In genomic region chr16:20240468-20241414, GRCm38 (mm10) we compare ENCODE assay signal across 8 mouse cellular contexts. TPM values are rescaled to one million over a fixed set of nuclear protein-coding genes. Genes with fewer than 3 reads are reported as not detected.
A peak's percentile ranks its signal among the peaks of the same experiment; 100 is the strongest.
DNase-seq lines count a peak whose midpoint lies in the region; ATAC-seq lines count a peak whose summit lies in the region.

Map6d1 (minus strand) TSS chr16:20241358.

- no peaks in the 10 kb centered on the region for H3K9me3 ChIP-seq in hindbrain, embryonic 16.5 days (ENCODE audit: control insufficient read depth, low read length)
- no peaks in the 10 kb centered on the region for H3K9me3 ChIP-seq in limb, embryonic 12.5 days
- no peaks in the 10 kb centered on the region for H3K9me3 ChIP-seq in midbrain, embryonic 13.5 days
- no peaks in the 10 kb centered on the region for H3K9me3 ChIP-seq in stomach, embryonic 15.5 days

- H3K4me2 ChIP-seq in hindbrain, embryonic 16.5 days (ENCODE audit: low read length), result peak within 1 kb of the TSS; percentile 74
- peak within 1 kb of the TSS; percentile 83 for H3K4me2 ChIP-seq in limb, embryonic 12.5 days
- peak within 1 kb of the TSS; percentile 84 for H3K4me2 ChIP-seq in midbrain, embryonic 13.5 days (replicated peaks)
- peak within 1 kb of the TSS; percentile 98 for H3K4me2 ChIP-seq in stomach, embryonic 15.5 days

- peak within 1 kb of the TSS; percentile 79 for H3K9ac ChIP-seq in hindbrain, embryonic 16.5 days (ENCODE audit: low read depth, low read length)
- H3K9ac ChIP-seq in limb, embryonic 12.5 days (replicated peaks), result peak within 1 kb of the TSS; percentile 79
- H3K9ac ChIP-seq in midbrain, embryonic 13.5 days (replicated peaks), result peak within 1 kb of the TSS; percentile 73
- peak within 1 kb of the TSS; percentile 29; the same call in 1 of the 2 replicates for H3K9ac ChIP-seq in stomach, embryonic 15.5 days

- intact Hi-C loops in heart, postnatal 25 days (cut with DNase I), result no loop called here

- no peaks in the 10 kb centered on the region; the same call in 1 of the 2 replicates for H3K4me1 ChIP-seq in hindbrain, embryonic 16.5 days (ENCODE audit: control insufficient read depth, insufficient read depth, low read depth, low read length)
- peaks cover 8% of the 10 kb centered on the region for H3K4me1 ChIP-seq in limb, embryonic 12.5 days (replicated peaks)
- peaks cover 16% of the 10 kb centered on the region for H3K4me1 ChIP-seq in midbrain, embryonic 13.5 days (replicated peaks)
- H3K4me1 ChIP-seq in stomach, embryonic 15.5 days, result peaks cover 7% of the 10 kb centered on the region

- peak within 1 kb of the TSS; percentile 84 for H3K27ac ChIP-seq in hindbrain, embryonic 16.5 days (ENCODE audit: low read depth, low read length)
- H3K27ac ChIP-seq in limb, embryonic 12.5 days, result 0 out of 2 replicates have a peak within 1 kb of the TSS, but pooled peaks have one; percentile 23
- peak within 1 kb of the TSS; percentile 74 for H3K27ac ChIP-seq in midbrain, embryonic 13.5 days
- no peak within 1 kb of the TSS for H3K27ac ChIP-seq in stomach, embryonic 15.5 days

- H3K36me3 ChIP-seq in hindbrain, embryonic 16.5 days (ENCODE audit: control insufficient read depth, insufficient read depth, low read length), result no peaks in the 10 kb centered on the region
- H3K36me3 ChIP-seq in limb, embryonic 12.5 days, result no peaks in the 10 kb centered on the region
- no peaks in the 10 kb centered on the region; the same call in 1 of the 2 replicates for H3K36me3 ChIP-seq in midbrain, embryonic 13.5 days
- no peaks in the 10 kb centered on the region for H3K36me3 ChIP-seq in stomach, embryonic 15.5 days

- peak; percentile 91 for ATAC-seq in hindbrain, embryonic 16.5 days
- peak; percentile 76 for ATAC-seq in limb, embryonic 12.5 days (ENCODE audit: insufficient number of reproducible peaks, insufficient read depth, low FRiP score, low TSS enrichment, low read depth)
- ATAC-seq in midbrain, embryonic 13.5 days, result peak; percentile 94
- peak; percentile 77 for ATAC-seq in stomach, embryonic 15.5 days (ENCODE audit: insufficient read depth, low FRiP score, low read depth)

- DNase-seq in heart, adult 11 months, result peak; percentile 89
- DNase-seq in heart, postnatal 25 days (ENCODE audit: low spot score), result no peak
- peak; percentile 84 for DNase-seq in cerebellum, adult 9-11 months
- peak; percentile 52 to 61 for DNase-seq in frontal cortex, postnatal 10 days (ENCODE audit: low spot score in 2 of 2)

- no peaks in the 10 kb centered on the region for H3K27me3 ChIP-seq in hindbrain, embryonic 16.5 days (replicated peaks; ENCODE audit: control insufficient read depth, insufficient read depth, low read length)
- H3K27me3 ChIP-seq in limb, embryonic 12.5 days, result peaks cover 14% of the 10 kb centered on the region; the same call in 1 of the 2 replicates
- peaks cover 10% of the 10 kb centered on the region; the same call in 1 of the 2 replicates for H3K27me3 ChIP-seq in midbrain, embryonic 13.5 days
- H3K27me3 ChIP-seq in stomach, embryonic 15.5 days (replicated peaks), result no peaks in the 10 kb centered on the region

- under 1% methylated on average over 78 of the region's 90 CpGs for WGBS in hindbrain, embryonic 16.5 days
- WGBS in limb, embryonic 12.5 days, result under 1% methylated on average over 90 of the region's 90 CpGs
- WGBS in midbrain, embryonic 13.5 days, result under 1% methylated on average over 90 of the region's 90 CpGs
- under 1% methylated on average over 90 of the region's 90 CpGs for WGBS in stomach, embryonic 15.5 days

- H3K4me3 ChIP-seq in hindbrain, embryonic 16.5 days (ENCODE audit: low read length), result peak within 1 kb of the TSS; percentile 66
- H3K4me3 ChIP-seq in limb, embryonic 12.5 days (replicated peaks), result peak within 1 kb of the TSS; percentile 72
- peak within 1 kb of the TSS; percentile 57 for H3K4me3 ChIP-seq in midbrain, embryonic 13.5 days (replicated peaks)
- peak within 1 kb of the TSS; percentile 69 for H3K4me3 ChIP-seq in stomach, embryonic 15.5 days (replicated peaks)

RNA-seq across cellular contexts. Expression of gene Map6d1, which starts in this region (rescaled TPM):
- 1 to 10 TPM; 1.2 to 1.8 TPM for total RNA-seq in heart, postnatal 25 days (2021)
- polyA plus RNA-seq in hindbrain, embryonic 16.5 days (2015; fragmentation: Nextera tagmentation; extraction: Ambion mirVana), result 7.0 and 7.4 TPM in 2 replicates
- polyA plus RNA-seq in limb, embryonic 12.5 days (2016; fragmentation: Nextera tagmentation; extraction: Ambion mirVana), result 0.92 and 1.1 TPM in 2 replicates
- 2.2 and 2.7 TPM in 2 replicates for polyA plus RNA-seq in midbrain, embryonic 13.5 days (2015; fragmentation: Nextera tagmentation; extraction: Ambion mirVana)
- 0.71 and 0.82 TPM in 2 replicates for polyA plus RNA-seq in stomach, embryonic 15.5 days (2015; fragmentation: Nextera tagmentation; extraction: Ambion mirVana)

Comparison
In these comparisons a context has a peak if more than half of its experiments do, and no peak if none do; other contexts are left out.
1. Peak in ATAC-seq, H3K4me3 ChIP-seq, H3K9ac ChIP-seq and H3K4me2 ChIP-seq in stomach, embryonic 15.5 days; RNA of the gene not detected or under 1 TPM.
2. H3K9ac ChIP-seq: peak in every context shown above with its lines; median percentile 79 in hindbrain, embryonic 16.5 days; 79 in limb, embryonic 12.5 days; 73 in midbrain, embryonic 13.5 days; 29 in stomach, embryonic 15.5 days.